Mouse (Mus musculus): Measurements from ENCODE around the gene Lrrk1. TPM values are rescaled to one million over a fixed set of nuclear protein-coding genes. Genes with fewer than 3 reads are reported as not detected.

The Lrrk1 gene
- total RNA-seq (2022) = 10 to 100 TPM in 1 of 4 experiments, 1 to 10 TPM in 3; 8.8 to 10.2 (median 9.7) TPM

DNA sequence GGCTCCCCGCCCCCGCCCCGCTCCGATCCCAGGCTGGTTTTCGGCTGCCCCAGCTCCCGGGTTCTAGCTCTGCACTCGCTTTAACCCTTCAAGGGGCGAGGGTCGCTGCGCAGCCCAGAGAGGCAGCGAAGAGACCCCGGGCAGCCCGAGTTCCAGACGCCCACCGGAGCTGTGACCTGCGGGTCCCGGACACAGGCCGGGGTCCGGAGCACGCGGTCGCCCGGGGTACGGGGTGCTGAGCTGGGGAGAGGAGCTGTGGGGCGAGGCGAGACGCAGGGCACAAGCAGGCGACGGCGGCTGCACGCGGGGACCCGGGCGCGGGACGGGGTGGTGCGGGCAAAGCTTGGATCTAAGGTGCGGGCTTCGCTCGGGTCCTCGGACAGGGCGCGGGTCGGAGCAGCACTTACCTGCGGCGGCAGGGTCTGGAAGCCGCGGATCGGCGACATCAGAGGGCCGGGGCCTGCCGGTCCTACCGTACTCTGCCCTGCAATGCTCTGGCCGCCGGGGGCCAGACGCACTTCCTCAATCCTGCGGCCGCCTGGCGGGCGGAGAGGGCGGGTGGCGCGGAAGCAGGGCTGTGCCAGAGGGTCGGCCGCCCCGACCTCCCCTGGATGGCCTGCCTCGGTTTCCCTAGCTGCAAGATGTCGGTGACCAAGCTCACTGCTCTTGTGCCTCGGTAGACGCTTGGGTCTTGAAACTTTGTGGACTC lies at the start of gene Lrrk1:
Gene Lrrk1 (minus strand): TSS at position 538 of the 709 bp plus-strand sequence.
- DNase-seq (ENCODE audit: low spot score) = peak; percentile 49

DNA sequence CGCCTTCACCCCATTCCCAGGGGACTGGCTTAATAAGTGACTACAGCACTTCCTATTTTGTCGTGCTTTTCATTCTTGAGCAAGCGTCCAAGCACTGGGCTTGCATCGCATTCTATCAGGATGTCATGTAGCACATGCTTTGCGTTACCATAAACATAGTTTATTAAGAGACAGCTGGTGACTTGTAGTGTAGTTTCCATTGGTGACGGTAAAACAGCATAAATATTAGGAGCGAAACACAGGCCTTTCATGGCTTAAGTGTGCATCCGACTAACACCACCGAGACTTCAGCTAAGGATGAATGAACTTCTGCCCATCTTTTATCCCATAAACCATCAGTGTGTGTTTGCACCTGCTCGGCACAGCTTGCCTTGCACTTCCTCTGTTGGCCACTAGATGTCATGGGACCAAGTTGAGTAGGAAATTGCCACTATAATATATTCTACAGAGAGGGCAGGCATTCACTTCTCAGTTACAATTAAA lies 46.3 kb upstream of the Lrrk1 start:
- DNase-seq (ENCODE audit: low spot score) = peak; percentile 58

DNA sequence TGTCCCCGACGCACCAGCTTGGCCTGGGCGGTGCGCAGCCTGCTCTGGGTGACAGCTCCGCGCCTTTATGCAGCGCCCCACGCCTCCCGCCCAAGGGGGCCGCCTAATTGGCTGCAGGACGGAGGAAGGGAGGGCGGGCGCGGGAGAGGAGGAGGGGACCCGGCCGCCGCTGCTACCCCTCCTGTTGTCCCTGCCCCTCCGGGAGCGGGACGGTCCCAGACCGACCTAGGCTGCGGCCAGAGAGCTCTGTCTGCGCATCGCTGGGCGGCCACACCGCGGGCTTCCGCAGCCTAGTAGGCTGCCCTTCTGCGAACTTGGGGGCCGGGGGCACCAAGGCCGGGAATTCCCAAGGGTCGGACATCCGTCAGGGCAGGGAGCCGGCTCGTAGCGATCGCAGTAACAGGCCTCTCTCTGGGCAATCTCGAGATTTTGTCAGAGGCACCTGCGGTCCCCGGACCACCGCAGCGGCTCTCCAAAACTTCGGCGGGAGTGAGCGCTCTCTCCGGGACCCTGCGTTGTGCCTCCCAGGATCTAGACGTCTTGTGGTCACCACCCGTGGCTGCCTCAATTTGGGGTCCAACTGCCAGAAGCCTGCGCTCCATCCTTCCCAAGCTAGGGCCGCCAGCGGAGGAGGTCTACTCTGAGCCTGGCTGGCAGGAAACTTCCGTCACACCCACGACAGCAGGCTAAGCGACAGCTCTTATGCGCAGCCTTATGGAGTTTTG lies 39.4 kb upstream of the Lrrk1 start, which contains the start of gene Aldh1a3:
Gene Aldh1a3 (minus strand): TSS at position 81 of the 725 bp plus-strand sequence.
- no peak for DNase-seq (ENCODE audit: low spot score)

DNA sequence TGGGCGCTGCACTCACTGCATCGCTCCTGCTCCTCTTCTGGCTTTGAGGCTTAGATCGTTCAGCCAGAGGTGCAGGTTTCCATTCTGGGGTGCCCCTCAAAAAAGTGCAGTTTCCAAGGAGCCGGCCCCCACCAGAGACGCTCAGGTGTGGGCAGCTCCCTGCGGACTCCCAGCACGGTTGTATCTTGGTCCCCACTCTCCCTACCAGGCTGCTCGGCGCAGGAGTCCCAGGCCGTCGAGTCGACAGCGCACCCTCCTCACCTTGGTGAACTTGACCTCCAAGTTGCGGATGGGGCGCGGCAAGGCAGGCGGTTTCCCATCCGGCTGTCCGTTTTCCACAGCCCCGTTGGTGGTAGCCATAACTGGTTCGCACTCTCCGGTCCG lies 38.9 kb upstream of the Lrrk1 start:
- no peak for DNase-seq (ENCODE audit: low spot score)

DNA sequence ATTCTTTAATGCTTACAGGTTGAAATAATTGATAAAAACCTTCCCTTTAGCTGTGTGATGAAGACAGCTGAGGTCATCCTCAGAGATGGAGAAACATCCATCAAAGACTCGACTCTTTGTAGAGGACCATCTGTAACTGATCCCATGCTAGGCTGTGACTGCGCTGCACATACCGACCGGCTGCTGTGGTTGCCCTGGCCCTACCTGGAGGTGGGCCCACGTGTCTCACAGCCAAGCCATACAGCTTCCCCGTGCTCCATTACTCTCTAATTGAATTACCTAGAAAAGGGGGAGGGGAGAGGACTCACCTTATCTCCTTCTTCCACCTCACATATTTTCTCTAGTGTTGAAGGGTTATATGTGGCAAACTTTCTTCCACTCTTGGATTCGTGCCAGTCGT lies 33.8 kb upstream of the Lrrk1 start:
- DNase-seq (ENCODE audit: low spot score) = no peak

DNA sequence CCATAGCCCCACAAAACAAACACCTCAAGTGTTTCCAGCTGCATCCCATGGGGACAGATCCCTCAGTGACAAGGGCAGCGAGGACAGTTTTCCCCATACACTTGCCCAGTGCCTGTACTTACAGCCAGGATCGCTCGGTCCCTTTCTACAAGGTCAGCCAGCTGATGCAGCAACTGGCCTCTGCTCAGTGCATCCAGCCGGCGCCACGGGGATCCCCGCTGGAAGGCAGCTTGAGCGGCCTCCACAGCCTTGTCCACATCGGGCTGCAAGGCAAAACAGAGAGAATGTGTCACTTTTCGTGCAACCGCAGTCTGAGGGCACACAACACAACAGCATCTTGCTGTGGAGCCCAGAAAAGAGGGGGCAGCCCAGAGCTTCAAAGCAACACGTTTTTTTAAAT lies 30.8 kb upstream of the Lrrk1 start:
- no peak for DNase-seq (ENCODE audit: low spot score)

DNA sequence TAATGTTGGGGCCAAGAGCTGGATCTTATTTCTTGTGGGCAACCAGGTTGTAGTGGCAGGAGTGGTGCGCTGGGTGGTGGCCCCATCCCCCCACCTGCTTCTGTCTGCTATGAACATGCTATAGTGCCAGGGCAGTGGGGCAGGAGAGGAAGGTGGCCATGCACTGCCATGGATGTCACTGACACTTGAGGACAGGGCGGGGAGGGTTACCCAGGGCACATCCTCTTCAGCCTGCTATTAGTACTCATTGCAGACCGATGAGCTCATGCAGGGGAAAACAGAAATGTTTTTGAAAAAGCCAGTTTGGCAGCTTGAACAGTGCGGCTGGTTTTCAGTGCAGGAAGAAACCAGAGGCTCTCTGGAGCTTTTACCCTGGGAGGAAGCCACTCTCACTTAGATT lies 28.7 kb upstream of the Lrrk1 start:
- DNase-seq (ENCODE audit: low spot score) = no peak

DNA sequence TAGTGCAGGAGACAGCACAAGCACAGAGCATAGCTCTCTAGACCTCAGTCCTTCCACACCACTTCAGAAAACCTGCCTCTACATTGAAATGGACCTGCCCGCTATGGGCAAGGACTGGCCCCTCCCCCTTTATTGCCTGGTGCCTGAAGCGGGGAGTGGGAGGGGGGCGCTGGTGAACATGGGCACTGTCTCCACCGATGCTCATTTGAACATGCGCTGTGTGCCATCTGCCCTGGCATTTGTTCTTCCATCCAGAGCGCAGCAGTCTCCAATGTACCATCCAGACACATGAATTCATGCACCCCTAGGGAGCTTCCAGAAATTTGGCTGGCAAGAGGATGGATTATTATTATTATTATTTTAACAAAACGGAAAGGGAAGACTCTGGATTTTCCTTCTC lies 24.9 kb upstream of the Lrrk1 start:
- DNase-seq (ENCODE audit: low spot score) = no peak

DNA sequence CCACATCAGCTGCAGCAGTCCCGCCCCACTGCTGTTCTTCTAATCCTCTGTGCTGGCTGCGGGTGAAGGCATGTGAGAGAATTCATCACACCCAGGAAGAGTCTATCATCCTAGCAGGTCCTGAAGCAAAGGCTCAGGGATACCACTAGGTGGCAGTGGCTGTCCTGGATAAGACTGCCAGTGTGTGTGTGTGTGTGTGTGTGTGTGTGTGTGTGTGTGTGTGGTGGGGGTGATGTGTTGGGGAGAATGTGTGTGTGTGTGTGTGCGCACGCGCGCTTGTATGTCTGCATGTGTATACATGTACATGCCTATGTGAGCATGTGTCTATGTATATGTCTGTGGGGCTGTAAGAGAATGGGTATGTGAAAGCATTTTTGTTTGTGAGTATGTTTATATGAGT lies 21.3 kb upstream of the Lrrk1 start:
- no peak for DNase-seq (ENCODE audit: low spot score)

DNA sequence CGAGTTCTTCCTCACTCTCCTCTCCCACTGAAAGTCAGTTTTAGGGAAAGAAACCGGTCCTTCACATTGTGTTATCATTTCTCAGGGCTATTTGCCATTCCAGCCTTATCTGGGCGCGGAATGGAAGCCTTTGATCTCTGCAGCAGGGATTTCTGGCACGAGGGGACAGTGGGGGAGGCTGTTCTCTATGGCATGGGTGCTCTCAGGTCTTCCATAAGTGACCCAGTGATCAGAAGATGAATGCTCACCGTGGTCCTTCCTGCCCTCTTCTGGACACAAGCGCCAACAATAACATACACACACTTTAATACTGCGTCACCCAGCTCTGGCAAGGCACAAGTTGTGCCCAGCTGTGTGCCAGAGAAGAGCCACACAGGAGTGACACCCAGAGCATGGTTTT lies 18.8 kb upstream of the Lrrk1 start:
- no peak for DNase-seq (ENCODE audit: low spot score)

DNA sequence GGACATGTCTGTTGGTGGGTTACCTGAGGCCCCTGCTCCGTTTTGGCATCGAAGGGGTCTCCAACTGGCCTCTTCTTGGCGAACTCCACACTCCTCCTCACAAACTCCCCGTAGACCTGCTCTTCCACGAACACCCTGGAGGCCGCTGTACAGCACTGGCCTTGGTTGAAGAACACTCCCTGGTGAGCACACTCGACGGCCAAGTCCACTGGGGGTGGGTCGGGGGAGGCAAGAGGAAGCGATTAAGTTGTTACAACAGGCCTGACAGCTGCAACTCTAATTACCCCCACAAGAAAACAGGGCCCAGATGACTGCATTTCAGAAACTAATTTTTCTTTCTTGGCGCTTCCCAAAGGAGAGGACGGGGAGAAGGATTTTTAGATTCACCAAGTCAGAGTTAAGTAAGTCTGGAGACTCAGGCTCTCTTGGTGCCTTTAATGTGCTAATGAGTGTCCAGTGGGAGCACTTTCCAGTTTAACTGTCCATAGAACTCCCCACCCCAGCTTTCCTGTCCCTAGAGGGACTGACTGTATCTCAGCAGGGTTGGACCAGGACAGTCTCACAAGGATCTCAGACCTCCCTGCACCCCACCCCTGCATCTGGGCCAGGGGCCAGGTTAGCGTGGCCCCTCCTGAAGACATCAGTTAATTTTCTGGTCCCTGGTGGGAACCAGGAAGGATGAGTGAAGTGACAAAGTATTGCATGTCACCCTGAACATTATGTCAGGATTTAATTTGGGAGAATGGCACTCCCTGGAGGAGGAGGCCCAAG lies 18.0 kb upstream of the Lrrk1 start:
- DNase-seq (ENCODE audit: low spot score) = peak; percentile 24

DNA sequence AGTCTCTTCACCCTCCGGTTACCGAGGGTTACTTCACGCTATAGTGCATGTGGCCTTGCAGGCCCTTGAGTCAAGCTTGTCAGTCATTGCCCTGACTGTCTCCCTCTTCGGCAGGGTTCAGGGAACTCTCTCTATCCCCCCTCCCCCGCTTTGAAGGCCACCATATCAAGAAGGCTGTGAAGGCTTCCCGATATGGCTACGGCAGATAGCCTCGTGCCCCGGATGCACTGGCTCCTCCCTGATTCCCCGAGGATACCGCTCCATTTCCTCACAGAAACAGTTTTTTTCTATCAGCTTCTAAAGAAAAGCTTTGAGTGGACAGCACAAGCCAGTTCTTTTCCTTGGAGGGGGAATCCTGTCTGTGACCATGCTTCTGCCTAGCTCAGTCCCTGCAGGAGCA lies 17.4 kb upstream of the Lrrk1 start:
- no peak for DNase-seq (ENCODE audit: low spot score)

DNA sequence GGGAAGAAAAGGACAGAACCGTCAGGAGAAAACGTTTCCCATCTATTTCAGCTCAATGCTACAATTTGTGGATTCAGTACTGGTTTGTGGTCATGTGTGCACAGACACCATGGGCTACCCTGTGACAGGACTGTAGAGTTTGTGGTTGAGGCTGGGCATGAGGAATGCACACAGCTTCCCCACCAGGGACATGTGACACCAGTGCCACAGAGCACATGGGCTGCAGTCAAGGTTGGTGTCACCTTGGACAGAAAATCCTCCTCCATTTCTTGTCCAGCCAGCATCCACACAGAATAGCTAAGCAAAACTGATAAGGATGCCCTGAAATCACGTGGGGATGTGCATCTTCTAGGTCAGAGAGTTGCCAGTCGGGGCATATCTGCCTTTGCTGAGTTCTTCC lies 16.7 kb upstream of the Lrrk1 start:
- no peak for DNase-seq (ENCODE audit: low spot score)

DNA sequence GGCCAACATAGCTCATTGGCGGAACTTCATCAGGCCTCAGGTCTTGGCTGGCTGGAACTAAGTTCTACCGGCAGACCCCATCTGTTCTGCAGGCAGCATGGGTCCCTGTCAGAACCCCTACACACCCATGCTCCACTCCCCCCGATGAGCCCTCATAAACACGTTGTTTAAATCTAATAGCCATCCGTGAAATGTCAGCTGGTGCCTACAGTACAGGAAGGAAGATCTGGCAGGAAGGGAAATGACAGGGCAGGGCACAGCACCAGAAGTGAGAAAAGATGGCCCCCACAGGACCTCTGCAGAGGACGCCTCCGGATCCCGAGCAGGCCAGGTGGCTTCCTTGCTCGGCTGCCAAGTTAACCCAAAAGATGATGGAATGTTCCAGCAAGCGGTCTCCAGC lies 16.0 kb upstream of the Lrrk1 start:
- DNase-seq (ENCODE audit: low spot score) = no peak

DNA sequence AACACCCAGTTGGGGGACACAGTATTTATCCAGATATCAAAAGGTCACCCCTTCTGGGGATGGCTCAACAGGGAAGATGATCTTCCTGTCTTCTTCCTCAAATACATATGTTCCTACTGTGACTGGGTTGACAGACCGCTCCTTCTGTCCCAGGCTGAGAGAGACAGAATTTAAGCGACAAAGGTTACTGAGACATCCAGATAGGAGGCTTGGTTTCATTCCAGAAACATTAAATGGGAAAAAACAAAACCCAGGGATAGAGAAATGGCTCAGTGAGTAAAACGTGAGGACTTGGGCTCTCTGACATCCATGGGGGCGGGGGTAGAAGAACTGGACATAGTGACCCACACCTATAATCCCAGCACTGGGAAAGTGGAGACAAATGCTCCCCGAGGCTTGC lies 14.7 kb upstream of the Lrrk1 start:
- DNase-seq (ENCODE audit: low spot score) = no peak

DNA sequence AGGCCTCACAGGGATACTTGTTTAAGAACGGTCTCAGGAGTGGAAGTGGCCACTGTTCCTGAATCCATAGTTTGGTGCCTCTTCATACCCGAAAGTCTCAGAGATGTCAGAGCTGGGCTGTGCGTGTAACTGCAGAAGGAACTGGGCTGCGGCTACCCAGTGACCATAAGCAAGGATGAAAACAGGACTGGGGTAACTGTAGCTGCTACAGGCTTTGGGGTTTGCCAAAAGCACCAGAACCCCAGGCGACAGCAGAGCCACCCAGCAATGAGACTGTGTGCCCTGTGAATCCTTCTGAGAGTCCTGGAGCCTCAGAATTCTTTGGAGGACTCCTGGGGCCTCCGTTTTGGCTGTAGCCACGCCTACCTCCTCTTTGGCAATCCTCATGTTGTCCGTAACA lies 13.5 kb upstream of the Lrrk1 start:
- no peak for DNase-seq (ENCODE audit: low spot score)

DNA sequence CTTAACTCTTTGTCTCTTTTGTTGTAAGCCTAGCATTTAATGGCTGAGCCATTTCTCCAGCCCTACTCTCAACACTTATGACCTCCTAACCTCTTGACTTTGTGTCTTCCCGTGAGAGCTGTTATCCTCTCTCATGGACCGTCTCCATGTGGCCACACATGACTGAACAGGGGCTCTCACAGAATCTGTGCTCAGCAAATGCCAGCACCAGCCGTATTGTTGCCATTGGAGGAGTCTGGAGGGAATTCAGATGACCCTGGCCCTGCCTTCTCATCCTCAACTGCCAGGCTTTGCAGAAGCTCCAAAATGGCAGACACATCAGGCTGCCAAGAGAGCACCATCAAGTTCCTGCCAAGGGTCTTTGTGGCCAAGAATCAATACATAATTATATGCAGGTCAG lies 9.1 kb upstream of the Lrrk1 start:
- DNase-seq (ENCODE audit: low spot score) = no peak

DNA sequence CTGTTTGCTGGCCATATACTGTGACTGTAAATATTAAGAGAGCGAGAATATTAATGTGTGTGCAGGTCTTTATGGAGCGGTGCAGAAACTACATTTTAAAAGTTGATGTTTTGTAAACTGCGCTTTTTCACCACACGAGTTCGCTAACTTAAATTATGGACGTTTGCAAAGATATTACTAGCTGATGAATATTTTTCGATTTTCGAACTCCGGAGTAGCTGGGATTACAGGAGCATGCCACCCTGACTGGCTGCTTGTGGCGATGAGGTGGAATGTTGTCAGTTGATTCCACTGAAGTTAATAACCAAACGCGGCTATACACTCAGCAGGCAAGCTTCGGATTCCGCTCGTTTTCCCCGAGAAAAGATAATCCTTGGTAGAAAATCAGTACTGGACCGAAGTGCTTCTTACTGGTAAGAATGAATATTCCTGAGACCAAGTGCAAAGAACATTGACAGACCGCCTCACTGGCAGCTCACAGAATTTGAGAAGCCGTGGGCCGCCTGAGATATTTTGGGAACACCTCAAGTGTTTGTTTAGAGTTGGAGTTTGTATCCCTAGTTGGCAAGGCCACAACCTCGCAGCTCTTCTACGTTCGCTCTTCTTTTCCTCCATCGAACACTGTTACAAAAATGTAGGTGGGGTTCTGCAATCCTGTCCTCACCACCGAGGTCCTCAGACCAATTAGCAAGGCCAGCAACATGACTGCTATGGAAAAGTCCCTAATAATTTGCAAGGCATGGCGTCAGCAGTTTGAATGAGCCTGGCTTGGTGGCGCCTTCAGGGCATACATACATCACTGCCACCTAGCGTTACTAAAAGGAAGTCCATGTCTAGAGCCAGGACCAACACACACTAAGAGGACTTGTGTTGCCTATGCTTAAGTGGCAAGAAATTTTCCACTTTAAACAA lies 727 bp upstream of the Lrrk1 start:
- DNase-seq (ENCODE audit: low spot score) = peak; percentile 84

DNA sequence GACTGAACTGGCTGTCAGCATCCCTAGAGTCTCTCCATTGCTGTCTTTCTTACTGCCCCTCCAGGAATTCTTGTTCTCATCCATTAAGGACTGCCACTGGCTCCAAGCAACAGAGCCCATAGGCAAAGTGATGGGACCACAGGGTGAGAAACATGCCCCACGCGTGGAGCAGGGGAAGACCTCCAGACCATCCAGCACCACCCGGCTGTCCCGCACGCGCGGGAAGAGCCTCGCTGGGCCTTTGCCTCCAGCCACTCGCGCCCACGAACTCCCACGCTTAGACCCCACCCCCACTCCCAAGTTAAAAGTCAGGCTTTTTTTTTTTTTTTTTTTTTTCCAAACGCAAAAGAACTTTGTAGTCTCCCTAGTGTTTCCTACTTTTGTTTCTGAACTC lies 734 bp downstream of the Lrrk1 start:
- no peak for DNase-seq (ENCODE audit: low spot score)

DNA sequence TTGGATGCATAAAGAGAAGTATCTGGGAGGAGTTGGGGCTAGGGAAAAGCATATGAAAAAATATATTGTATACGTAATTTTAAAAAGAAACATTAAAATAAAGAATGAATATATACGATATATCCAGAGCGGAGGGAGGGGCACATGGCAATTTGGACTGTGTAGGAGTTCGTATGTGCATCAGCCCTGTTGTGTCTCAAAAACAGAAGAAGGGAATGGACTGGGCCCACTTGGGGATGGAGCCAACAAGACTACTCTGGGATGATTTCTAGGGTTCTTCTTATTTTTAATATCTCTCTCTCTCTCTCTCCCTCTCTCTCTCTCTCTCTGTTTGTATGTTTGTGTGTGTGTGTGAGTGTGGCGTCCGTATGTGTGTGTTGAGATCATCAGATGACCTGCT lies 1.7 kb downstream of the Lrrk1 start:
- no peak for DNase-seq (ENCODE audit: low spot score)

DNA sequence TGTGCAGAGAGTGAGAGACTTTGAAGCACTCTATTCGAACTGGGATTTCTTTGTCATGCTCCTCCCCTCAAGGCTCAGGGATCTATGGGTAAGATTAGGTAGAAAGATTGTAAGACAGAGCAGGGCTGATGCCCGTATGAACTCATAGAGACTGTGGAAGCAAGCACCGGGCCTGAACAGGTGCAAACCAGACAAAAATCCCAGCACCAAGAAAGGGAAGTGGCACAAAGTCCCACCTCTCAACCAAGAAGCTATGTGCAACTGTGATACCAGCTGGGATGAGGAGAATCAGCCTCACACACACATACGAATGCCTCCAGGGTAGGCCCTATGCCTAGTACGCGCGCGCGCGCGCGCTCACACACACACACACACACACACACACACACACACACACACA lies 2.3 kb downstream of the Lrrk1 start:
- DNase-seq (ENCODE audit: low spot score) = no peak
